Mouse (Mus musculus): ENCODE data around the gene Tmem163. TPM values are rescaled to one million over a fixed set of nuclear protein-coding genes. Genes with fewer than 3 reads are reported as not detected.

The Tmem163 gene
- total and polyA plus RNA-seq, 2 experiments from 2014 or later = 78.2 to 91.4 TPM

DNA sequence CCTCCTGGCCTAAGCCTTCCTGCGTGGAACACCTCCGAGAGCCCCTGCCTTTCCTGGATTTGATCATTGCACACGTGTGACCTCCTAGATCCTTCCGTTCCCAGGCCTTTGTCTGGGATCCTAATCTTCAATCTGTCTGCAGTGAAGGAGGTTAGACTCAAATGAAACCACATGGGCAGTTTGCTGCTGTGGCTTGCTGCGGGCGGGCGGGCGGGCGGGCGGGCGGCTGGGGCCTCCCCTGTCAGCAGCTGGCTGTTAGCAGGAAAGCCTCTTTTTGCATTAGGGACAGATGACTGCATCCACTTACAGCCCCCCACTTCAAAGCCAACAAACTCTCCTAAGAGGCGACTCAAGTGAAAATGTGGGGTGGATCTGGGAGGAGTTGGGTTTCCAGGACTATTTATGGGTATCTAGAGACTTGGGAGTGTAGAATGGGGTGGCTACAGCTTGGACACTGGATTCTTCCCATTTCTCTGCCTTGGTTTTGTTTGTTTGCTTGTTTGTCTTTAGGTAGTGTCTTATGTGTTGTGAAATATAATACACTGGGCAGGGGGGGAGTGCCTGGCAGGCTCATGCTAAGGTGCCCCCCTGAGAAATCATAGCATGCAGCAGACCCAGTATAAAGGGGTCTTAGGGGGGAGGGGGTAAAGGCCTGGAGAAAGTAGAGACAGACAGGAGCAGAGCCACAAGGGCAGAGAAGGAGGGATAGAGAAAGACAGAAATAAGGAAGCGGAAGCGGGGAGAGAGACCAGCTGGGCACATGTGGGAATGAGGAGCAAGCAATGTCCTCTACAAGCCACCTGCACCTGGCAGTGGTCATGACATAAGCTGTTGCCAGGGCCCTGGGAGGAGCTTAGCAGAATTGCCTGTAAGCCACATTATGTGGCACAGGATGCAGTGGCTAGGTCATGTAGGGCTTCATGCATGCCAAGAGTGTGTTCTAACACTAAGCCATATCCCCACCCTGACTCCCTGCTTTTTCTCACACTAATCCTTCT lies 236.2 kb downstream of the Tmem163 start:
- H3K4me3 ChIP-seq (ENCODE audit: low read depth, low read length) = no peak overlapping the region
- 47% methylated on average over 14 of the region's 14 CpGs for WGBS
- H3K9ac ChIP-seq (replicated peaks; ENCODE audit: low read length, poor library complexity, severe bottlenecking) = no peak overlapping the region
- ATAC-seq (ENCODE audit: low FRiP score) = no peak
- TF ChIP-seq CTCF (IDR thresholded peaks at IDR 0.05) = no peak
- no peak overlapping the region for H3K27ac ChIP-seq (ENCODE audit: low read depth, low read length)
- no peak for DNase-seq (ENCODE audit: low spot score)
- H3K27me3 ChIP-seq (ENCODE audit: insufficient read depth, low read length) = no peaks in the 10 kb centered on the region
- no peaks in the 10 kb centered on the region for H3K9me3 ChIP-seq (ENCODE audit: low read length)
- H3K4me1 ChIP-seq (ENCODE audit: insufficient read depth, low read length) = no peaks in the 10 kb centered on the region
- H3K4me2 ChIP-seq (ENCODE audit: low read depth, low read length, poor library complexity, severe bottlenecking) = no peak overlapping the region
- peaks cover 11% of the 10 kb centered on the region; the same call in 1 of the 2 replicates for H3K36me3 ChIP-seq (ENCODE audit: insufficient read depth, low read length)

DNA sequence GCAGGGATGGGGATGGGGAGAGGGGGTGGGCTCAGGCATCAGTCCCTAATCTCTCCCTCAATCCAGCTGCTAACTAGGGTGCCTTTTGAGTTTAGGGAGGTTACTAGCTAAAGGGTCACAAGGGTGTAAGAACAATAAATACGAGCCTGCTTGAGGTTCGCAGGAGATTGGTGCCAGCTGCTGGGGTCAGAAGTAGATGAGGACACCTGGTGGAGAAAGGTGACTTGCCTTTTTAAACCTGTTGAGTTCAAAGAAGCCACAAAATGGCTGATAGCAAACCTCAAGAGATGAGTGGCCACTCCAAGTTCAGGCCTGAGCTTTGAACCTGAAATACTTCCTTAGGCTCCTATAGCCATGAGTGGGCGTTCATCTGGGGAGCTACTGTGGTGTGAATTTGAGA lies 237.6 kb downstream of the Tmem163 start:
- WGBS = 75% methylated on average over 3 of the region's 3 CpGs
- no peak overlapping the region for H3K9ac ChIP-seq (replicated peaks; ENCODE audit: low read length, poor library complexity, severe bottlenecking)
- H3K27ac ChIP-seq (ENCODE audit: low read depth, low read length) = no peak overlapping the region
- no peaks in the 10 kb centered on the region for H3K27me3 ChIP-seq (ENCODE audit: insufficient read depth, low read length)
- ATAC-seq (ENCODE audit: low FRiP score) (no peak), DNase-seq (ENCODE audit: low spot score) (no peak)
- no peaks in the 10 kb centered on the region for H3K4me1 ChIP-seq (ENCODE audit: insufficient read depth, low read length)
- no peak overlapping the region for H3K4me3 ChIP-seq (ENCODE audit: low read depth, low read length)
- H3K4me2 ChIP-seq (ENCODE audit: low read depth, low read length, poor library complexity, severe bottlenecking) = no peak overlapping the region
- TF ChIP-seq CTCF (IDR thresholded peaks at IDR 0.05) = peak; percentile 16; the same call in 1 of the 2 replicates
- no peaks in the 10 kb centered on the region for H3K9me3 ChIP-seq (ENCODE audit: low read length)
- peaks cover 4% of the 10 kb centered on the region; the same call in 1 of the 2 replicates for H3K36me3 ChIP-seq (ENCODE audit: insufficient read depth, low read length)

DNA sequence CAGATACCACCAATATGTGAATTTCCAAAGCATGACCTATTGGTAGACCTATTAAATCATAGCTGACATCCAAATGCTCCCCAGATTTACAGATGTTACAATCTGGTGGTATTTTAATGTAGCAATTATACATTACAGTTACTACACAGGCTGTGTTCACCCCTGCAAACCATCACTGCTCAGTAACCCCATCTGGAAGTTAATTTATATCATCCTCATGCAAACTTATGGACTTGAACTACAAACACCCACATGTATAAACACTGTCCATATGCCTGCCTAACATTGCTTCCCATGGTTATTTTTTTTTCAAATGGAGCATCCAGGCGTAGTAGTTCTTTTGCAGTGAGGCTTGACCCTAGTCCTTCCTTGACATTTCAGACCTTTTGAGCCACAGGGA lies 238.3 kb downstream of the Tmem163 start:
- no peak for TF ChIP-seq CTCF (IDR thresholded peaks at IDR 0.05)
- H3K27ac ChIP-seq (ENCODE audit: low read depth, low read length) = no peak overlapping the region
- no peaks in the 10 kb centered on the region for H3K9me3 ChIP-seq (ENCODE audit: low read length)
- WGBS = 78% methylated on average over 1 of the region's 1 CpGs
- no peak overlapping the region for H3K4me3 ChIP-seq (ENCODE audit: low read depth, low read length)
- H3K9ac ChIP-seq (replicated peaks; ENCODE audit: low read length, poor library complexity, severe bottlenecking) = no peak overlapping the region
- ATAC-seq (ENCODE audit: low FRiP score) (no peak), DNase-seq (ENCODE audit: low spot score) (no peak)
- no peaks in the 10 kb centered on the region for H3K4me1 ChIP-seq (ENCODE audit: insufficient read depth, low read length)
- H3K27me3 ChIP-seq (ENCODE audit: insufficient read depth, low read length) = no peaks in the 10 kb centered on the region
- H3K4me2 ChIP-seq (ENCODE audit: low read depth, low read length, poor library complexity, severe bottlenecking) = no peak overlapping the region
- H3K36me3 ChIP-seq (ENCODE audit: insufficient read depth, low read length) = 0 out of 2 replicates have a peak, but pooled peaks cover 3% of the 10 kb centered on the region

DNA sequence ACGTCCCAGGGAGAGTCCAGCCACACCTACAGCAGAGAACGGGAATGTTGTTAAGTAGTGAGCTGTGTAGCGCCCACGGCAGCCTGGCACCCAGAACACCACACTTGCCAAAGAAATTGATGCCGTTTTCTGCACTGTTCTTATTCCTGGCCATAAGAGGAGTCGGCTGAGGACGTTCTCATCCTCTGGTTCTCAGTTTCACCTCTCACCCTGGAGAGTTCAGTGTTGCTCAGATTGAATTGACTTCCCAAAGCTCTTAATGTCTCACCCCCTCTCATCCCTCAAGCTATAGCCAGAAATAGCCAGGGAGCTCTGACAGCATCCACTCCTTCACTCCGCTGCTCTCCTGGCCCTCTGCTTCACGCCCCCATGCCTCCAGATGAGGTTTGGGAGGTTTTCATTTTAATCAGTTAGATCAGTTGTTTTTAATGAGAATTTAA lies 239.9 kb downstream of the Tmem163 start:
- ATAC-seq (ENCODE audit: low FRiP score) = no peak
- H3K4me2 ChIP-seq (ENCODE audit: low read depth, low read length, poor library complexity, severe bottlenecking) = no peak overlapping the region
- no peaks in the 10 kb centered on the region for H3K27me3 ChIP-seq (ENCODE audit: insufficient read depth, low read length)
- 84% methylated on average over 9 of the region's 9 CpGs for WGBS
- no peaks in the 10 kb centered on the region for H3K4me1 ChIP-seq (ENCODE audit: insufficient read depth, low read length)
- no peaks in the 10 kb centered on the region for H3K9me3 ChIP-seq (ENCODE audit: low read length)
- 0 out of 2 replicates have a peak, but pooled peaks cover 3% of the 10 kb centered on the region for H3K36me3 ChIP-seq (ENCODE audit: insufficient read depth, low read length)
- no peak overlapping the region for H3K4me3 ChIP-seq (ENCODE audit: low read depth, low read length)
- DNase-seq (ENCODE audit: low spot score) = no peak
- no peak overlapping the region for H3K9ac ChIP-seq (replicated peaks; ENCODE audit: low read length, poor library complexity, severe bottlenecking)
- no peak overlapping the region for H3K27ac ChIP-seq (ENCODE audit: low read depth, low read length)
- no peak for TF ChIP-seq CTCF (IDR thresholded peaks at IDR 0.05)

DNA sequence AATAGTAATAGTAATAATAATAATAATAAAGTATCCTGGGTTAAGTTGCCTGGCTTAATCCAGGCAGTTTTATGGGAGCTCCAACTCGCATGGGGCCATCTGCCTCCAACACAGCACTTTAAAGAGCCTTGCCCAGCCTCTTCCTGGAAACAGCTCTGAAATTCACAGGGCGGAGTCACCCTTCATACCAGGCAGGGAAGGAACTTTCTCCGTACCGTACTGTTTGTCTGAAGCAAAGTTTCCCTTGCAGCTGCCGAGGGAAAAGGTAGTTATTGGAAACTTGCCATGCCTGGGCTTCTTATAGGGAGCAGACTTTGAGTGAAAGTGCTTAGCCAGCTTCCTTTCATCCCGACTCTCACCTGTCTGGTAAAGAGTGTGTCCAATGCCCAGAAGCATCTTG lies 242.3 kb downstream of the Tmem163 start:
- H3K9me3 ChIP-seq (ENCODE audit: low read length) = no peaks in the 10 kb centered on the region
- ATAC-seq (ENCODE audit: low FRiP score) = no peak

More for the DNA sequence above, 242.3 kb downstream of the Tmem163 start:
- H3K36me3 ChIP-seq (ENCODE audit: insufficient read depth, low read length) = 0 out of 2 replicates have a peak, but pooled peaks cover 3% of the 10 kb centered on the region
- no peak overlapping the region for H3K4me2 ChIP-seq (ENCODE audit: low read depth, low read length, poor library complexity, severe bottlenecking)
- 80% methylated on average over 6 of the region's 6 CpGs for WGBS
- no peak overlapping the region for H3K4me3 ChIP-seq (ENCODE audit: low read depth, low read length)
- H3K27ac ChIP-seq (ENCODE audit: low read depth, low read length) = no peak overlapping the region
- no peak overlapping the region for H3K9ac ChIP-seq (replicated peaks; ENCODE audit: low read length, poor library complexity, severe bottlenecking)
- TF ChIP-seq CTCF (IDR thresholded peaks at IDR 0.05) = no peak
- no peaks in the 10 kb centered on the region for H3K27me3 ChIP-seq (ENCODE audit: insufficient read depth, low read length)
- H3K4me1 ChIP-seq (ENCODE audit: insufficient read depth, low read length) = no peaks in the 10 kb centered on the region
- no peak for DNase-seq (ENCODE audit: low spot score)

Other genes with a start within 250 kb of the Tmem163 start
- not detected in 2 replicates for gene Acmsd, start 49.9 kb upstream of the Tmem163 start, total RNA-seq (2014; rRNA removed)
- 0.16 TPM in 1 of 2 replicates, not detected in the other for gene Acmsd, start 49.9 kb upstream of the Tmem163 start, polyA plus RNA-seq (2015; fragmentation: Nextera tagmentation; extraction: Ambion mirVana)
- 30.3 and 45.9 TPM in 2 replicates for gene Ccnt2, start 94.6 kb upstream of the Tmem163 start, total RNA-seq (2014; rRNA removed)
- gene Ccnt2, start 94.6 kb upstream of the Tmem163 start, polyA plus RNA-seq (2015; fragmentation: Nextera tagmentation; extraction: Ambion mirVana) = 26.2 and 31.0 TPM in 2 replicates
- 2.0 and 3.9 TPM in 2 replicates for gene Map3k19, start 175.5 kb upstream of the Tmem163 start, total RNA-seq (2014; rRNA removed)
- 0.74 and 0.98 TPM in 2 replicates for gene Map3k19, start 175.5 kb upstream of the Tmem163 start, polyA plus RNA-seq (2015; fragmentation: Nextera tagmentation; extraction: Ambion mirVana)
- 29.5 and 34.9 TPM in 2 replicates for gene Rab3gap1, start 189.2 kb upstream of the Tmem163 start, total RNA-seq (2014; rRNA removed)
- 16.7 and 17.3 TPM in 2 replicates for gene Rab3gap1, start 189.2 kb upstream of the Tmem163 start, polyA plus RNA-seq (2015; fragmentation: Nextera tagmentation; extraction: Ambion mirVana)